Mouse (Mus musculus): ENCODE results near the gene Ggn. TPM values are rescaled to one million over a fixed set of nuclear protein-coding genes. Genes with fewer than 3 reads are reported as not detected.

The Ggn gene
- polyA plus RNA-seq, 1 experiment from 2014 or later = 1.1 TPM

- Histone ChIP-seq H3K9me3 (replicated peaks; ENCODE audit: control insufficient read depth, low read length) (no peaks in the 10 kb centered on the region), H3K36me3 (ENCODE audit: control insufficient read depth, insufficient read depth, low read length) (peaks cover 3% of the 10 kb centered on the region; the same call in 1 of the 2 replicates), H3K27ac (ENCODE audit: low read depth, low read length) (no peak overlapping the region), H3K4me2 (peak overlapping the region; percentile 81), H3K27me3 (ENCODE audit: control insufficient read depth, insufficient read depth, low read length) (peaks cover 51% of the 10 kb centered on the region), H3K4me3 (ENCODE audit: low read depth, low read length) (peak overlapping the region; percentile 71), H3K4me1 (ENCODE audit: control insufficient read depth, insufficient read depth, low read length) (peaks cover 17% of the 10 kb centered on the region), H3K9ac (ENCODE audit: low read depth, low read length) (no peak overlapping the region; the same call in 1 of the 2 replicates)
- WGBS (ENCODE audit: insufficient replicate concordance) = 5% methylated on average over 10 of the region's 10 CpGs
- ATAC-seq (replicated peaks; ENCODE audit: insufficient number of reproducible peaks, low FRiP score, low TSS enrichment) = no peak
These were observed 1.8 kb upstream of the Ggn start for GRCm38 (mm10) chr7:29168121-29168695.

GRCm38 (mm10) chr7:29168791-29169230 is 1.2 kb upstream of the Ggn start:
- WGBS (ENCODE audit: insufficient replicate concordance) = 0% methylated on average over 14 of the region's 14 CpGs
- Histone ChIP-seq H3K9me3 (replicated peaks; ENCODE audit: control insufficient read depth, low read length) (no peaks in the 10 kb centered on the region), H3K27me3 (ENCODE audit: control insufficient read depth, insufficient read depth, low read length) (peaks cover 57% of the 10 kb centered on the region), H3K36me3 (ENCODE audit: control insufficient read depth, insufficient read depth, low read length) (peaks cover 5% of the 10 kb centered on the region; the same call in 1 of the 2 replicates), H3K4me3 (ENCODE audit: low read depth, low read length) (peak overlapping the region; percentile 71), H3K4me1 (ENCODE audit: control insufficient read depth, insufficient read depth, low read length) (peaks cover 17% of the 10 kb centered on the region), H3K4me2 (peak overlapping the region; percentile 81), H3K9ac (ENCODE audit: low read depth, low read length) (peak overlapping the region; percentile 70), H3K27ac (ENCODE audit: low read depth, low read length) (no peak overlapping the region)
- no peak for ATAC-seq (replicated peaks; ENCODE audit: insufficient number of reproducible peaks, low FRiP score, low TSS enrichment)

GRCm38 (mm10) chr7:29169231-29170065 is 562 bp upstream of the Ggn start:
- WGBS (ENCODE audit: insufficient replicate concordance) = under 1% methylated on average over 39 of the region's 39 CpGs
- Histone ChIP-seq H3K27ac (ENCODE audit: low read depth, low read length) (peak overlapping the region; percentile 1; the same call in 1 of the 2 replicates), H3K27me3 (ENCODE audit: control insufficient read depth, insufficient read depth, low read length) (peaks cover 59% of the 10 kb centered on the region), H3K36me3 (ENCODE audit: control insufficient read depth, insufficient read depth, low read length) (peaks cover 6% of the 10 kb centered on the region; the same call in 1 of the 2 replicates), H3K9me3 (replicated peaks; ENCODE audit: control insufficient read depth, low read length) (no peaks in the 10 kb centered on the region), H3K4me2 (peak overlapping the region; percentile 81), H3K4me3 (ENCODE audit: low read depth, low read length) (peak overlapping the region; percentile 71), H3K9ac (ENCODE audit: low read depth, low read length) (peak overlapping the region; percentile 70), H3K4me1 (ENCODE audit: control insufficient read depth, insufficient read depth, low read length) (peaks cover 17% of the 10 kb centered on the region)
- peak; percentile 65 for ATAC-seq (replicated peaks; ENCODE audit: insufficient number of reproducible peaks, low FRiP score, low TSS enrichment)

GRCm38 (mm10) chr7:29170755-29171561 is 948 bp downstream of the Ggn start:
- no peaks in the 10 kb centered on the region for H3K9me3 ChIP-seq (replicated peaks; ENCODE audit: control insufficient read depth, low read length)
- no peak overlapping the region for H3K27ac ChIP-seq (ENCODE audit: low read depth, low read length)
- peaks cover 20% of the 10 kb centered on the region for H3K36me3 ChIP-seq (ENCODE audit: control insufficient read depth, insufficient read depth, low read length)
- H3K9ac ChIP-seq (ENCODE audit: low read depth, low read length) = peak overlapping the region; percentile 54
- H3K27me3 ChIP-seq (ENCODE audit: control insufficient read depth, insufficient read depth, low read length) = peaks cover 59% of the 10 kb centered on the region
- H3K4me3 ChIP-seq (ENCODE audit: low read depth, low read length) = peak overlapping the region; percentile 71
- H3K4me2 ChIP-seq = peak overlapping the region; percentile 81
- peaks cover 17% of the 10 kb centered on the region for H3K4me1 ChIP-seq (ENCODE audit: control insufficient read depth, insufficient read depth, low read length)
- ATAC-seq (replicated peaks; ENCODE audit: insufficient number of reproducible peaks, low FRiP score, low TSS enrichment) = no peak
- whole genome bisulfite sequencing (ENCODE audit: insufficient replicate concordance) = 2% methylated on average over 43 of the region's 43 CpGs

GRCm38 (mm10) chr7:29171562-29172097 is 1.6 kb downstream of the Ggn start:
- no peak overlapping the region for H3K27ac ChIP-seq (ENCODE audit: low read depth, low read length)
- H3K9ac ChIP-seq (ENCODE audit: low read depth, low read length) = peak overlapping the region; percentile 54
- H3K9me3 ChIP-seq (replicated peaks; ENCODE audit: control insufficient read depth, low read length) = no peaks in the 10 kb centered on the region
- ATAC-seq (replicated peaks; ENCODE audit: insufficient number of reproducible peaks, low FRiP score, low TSS enrichment) = no peak
- peaks cover 57% of the 10 kb centered on the region for H3K27me3 ChIP-seq (ENCODE audit: control insufficient read depth, insufficient read depth, low read length)
- peak overlapping the region; percentile 71 for H3K4me3 ChIP-seq (ENCODE audit: low read depth, low read length)
- peak overlapping the region; percentile 81 for H3K4me2 ChIP-seq
- 6% methylated on average over 34 of the region's 34 CpGs for WGBS (ENCODE audit: insufficient replicate concordance)
- H3K36me3 ChIP-seq (ENCODE audit: control insufficient read depth, insufficient read depth, low read length) = peaks cover 26% of the 10 kb centered on the region
- peaks cover 17% of the 10 kb centered on the region for H3K4me1 ChIP-seq (ENCODE audit: control insufficient read depth, insufficient read depth, low read length)

GRCm38 (mm10) chr7:29172390-29173016 is 2.5 kb downstream of the Ggn start:
- WGBS (ENCODE audit: insufficient replicate concordance) = 29% methylated on average over 32 of the region's 32 CpGs
- peaks cover 52% of the 10 kb centered on the region for H3K27me3 ChIP-seq (ENCODE audit: control insufficient read depth, insufficient read depth, low read length)
- peak overlapping the region; percentile 71; the same call in 1 of the 2 replicates for H3K4me3 ChIP-seq (ENCODE audit: low read depth, low read length)
- no peak overlapping the region for H3K27ac ChIP-seq (ENCODE audit: low read depth, low read length)
- peak overlapping the region; percentile 81; the same call in 1 of the 2 replicates for H3K4me2 ChIP-seq
- no peak for ATAC-seq (replicated peaks; ENCODE audit: insufficient number of reproducible peaks, low FRiP score, low TSS enrichment)
- H3K9ac ChIP-seq (ENCODE audit: low read depth, low read length) = no peak overlapping the region; the same call in 1 of the 2 replicates
- H3K4me1 ChIP-seq (ENCODE audit: control insufficient read depth, insufficient read depth, low read length) = peaks cover 17% of the 10 kb centered on the region
- H3K9me3 ChIP-seq (replicated peaks; ENCODE audit: control insufficient read depth, low read length) = no peaks in the 10 kb centered on the region
- peaks cover 26% of the 10 kb centered on the region for H3K36me3 ChIP-seq (ENCODE audit: control insufficient read depth, insufficient read depth, low read length)

GRCm38 (mm10) chr7:29178106-29178505 is 8.1 kb downstream of the Ggn start:
- peaks cover 23% of the 10 kb centered on the region for H3K36me3 ChIP-seq (ENCODE audit: control insufficient read depth, insufficient read depth, low read length)

More at GRCm38 (mm10) chr7:29178106-29178505, 8.1 kb downstream of the Ggn start:
- Histone ChIP-seq H3K4me2 (no peak overlapping the region), H3K9me3 (replicated peaks; ENCODE audit: control insufficient read depth, low read length) (no peaks in the 10 kb centered on the region), H3K27ac (ENCODE audit: low read depth, low read length) (no peak overlapping the region), H3K4me3 (ENCODE audit: low read depth, low read length) (no peak overlapping the region), H3K4me1 (ENCODE audit: control insufficient read depth, insufficient read depth, low read length) (peaks cover 12% of the 10 kb centered on the region), H3K27me3 (ENCODE audit: control insufficient read depth, insufficient read depth, low read length) (peaks cover 9% of the 10 kb centered on the region), H3K9ac (ENCODE audit: low read depth, low read length) (no peak overlapping the region)
- WGBS (ENCODE audit: insufficient replicate concordance) = 84% methylated on average over 4 of the region's 4 CpGs
- ATAC-seq (replicated peaks; ENCODE audit: insufficient number of reproducible peaks, low FRiP score, low TSS enrichment) = no peak

All from heart, embryonic 11.5 days (tissue).